Mouse (Mus musculus) embryonic facial prominence, embryonic 15.5 days (tissue): ENCODE data around the gene Specc1. TPM values are rescaled to one million over a fixed set of nuclear protein-coding genes. Genes with fewer than 3 reads are reported as not detected.

Experiments used
- ATAC-seq: fragments of 200-750 bp; cut with Nextera tagmentation; 2 replicates; pipeline ENCODE4 v1.8.0; 2017; ENCODE audit warnings: low read depth, moderate TSS enrichment; ENCODE audit not compliant: insufficient number of reproducible peaks, low FRiP score, low TSS enrichment
- H3K27ac ChIP-seq: fragments of 300-500 bp; sonication (generic); replicated peaks from 2 replicates; pipeline ENCODE4 v1.5.1; 2015; ENCODE audit warnings: mild to moderate bottlenecking, inconsistent platforms
- H3K27me3 ChIP-seq: fragments of 300-500 bp; sonication (generic); 2 replicates; pipeline ENCODE4 v1.6.1; 2015; ENCODE audit warnings: inconsistent platforms
- H3K36me3 ChIP-seq: fragments of 300-500 bp; sonication (generic); 2 replicates; pipeline ENCODE4 v1.6.1; 2015; ENCODE audit warnings: mild to moderate bottlenecking, inconsistent platforms
- H3K4me1 ChIP-seq: fragments of 300-500 bp; sonication (generic); 2 replicates; pipeline ENCODE4 v1.6.1; 2015; ENCODE audit warnings: inconsistent platforms
- H3K4me2 ChIP-seq: fragments of 300-500 bp; sonication (generic); replicated peaks from 2 replicates; pipeline ENCODE4 v1.6.1; 2015; ENCODE audit warnings: mild to moderate bottlenecking, inconsistent platforms
- H3K4me3 ChIP-seq: fragments of 300-500 bp; sonication (generic); replicated peaks from 2 replicates; pipeline ENCODE4 v1.5.1; 2015; ENCODE audit warnings: mild to moderate bottlenecking, inconsistent platforms
- H3K9ac ChIP-seq: fragments of 300-500 bp; sonication (generic); 2 replicates; pipeline ENCODE4 v1.6.1; 2015; ENCODE audit warnings: inconsistent platforms
- H3K9me3 ChIP-seq: fragments of 300-500 bp; sonication (generic); replicated peaks from 2 replicates; pipeline ENCODE4 v1.6.1; 2016; ENCODE audit warnings: inconsistent platforms
- WGBS: fragments of 180-500 bp; shearing (Covaris S2); methylation state at CpG from one replicate; pipeline ENCODE4 v1.1.7; 2015; 5-methylcytosine and 5-hydroxymethylcytosine counted together
- polyA plus RNA-seq: library from polyadenylated mRNA; unstranded; fragments of >200 nt; fragmentation: Nextera tagmentation; extraction: Ambion mirVana; gene quantifications from 2 replicates; pipeline ENCODE4 v1.2.1, GENCODE M21; 2015

Gene Specc1
- polyA plus RNA-seq, 1 experiment from 2014 or later, result 10.8 TPM

DNA sequence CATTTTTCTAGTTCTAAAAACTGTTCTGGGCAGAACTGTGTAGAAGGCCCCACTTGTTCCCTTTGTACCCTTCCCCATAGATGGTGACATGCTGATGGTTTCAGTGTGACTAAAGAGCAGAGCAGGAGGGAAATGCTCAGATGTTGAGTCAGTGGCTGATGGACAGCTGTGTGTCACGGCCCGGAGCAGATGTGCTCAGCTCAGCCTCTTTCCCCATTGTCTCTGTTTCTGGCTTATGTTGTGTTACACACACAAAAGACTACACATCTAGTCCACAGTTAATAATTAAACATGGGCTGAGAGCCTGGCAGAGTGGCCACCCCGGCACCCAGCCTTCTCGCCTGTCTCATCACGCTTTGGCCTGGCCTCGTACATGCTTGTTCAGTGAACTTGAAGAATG is 261.2 kb downstream of the Specc1 start:
- H3K9me3 ChIP-seq, result no peaks in the 10 kb centered on the region
- no peaks in the 10 kb centered on the region for H3K4me1 ChIP-seq
- ATAC-seq, result no peak
- 68% methylated on average over 6 of the region's 6 CpGs for WGBS
- no peak overlapping the region for H3K27ac ChIP-seq
- H3K4me2 ChIP-seq, result no peak overlapping the region
- H3K27me3 ChIP-seq, result no peaks in the 10 kb centered on the region
- no peak overlapping the region for H3K4me3 ChIP-seq
- no peak overlapping the region for H3K9ac ChIP-seq
- H3K36me3 ChIP-seq, result no peaks in the 10 kb centered on the region

DNA sequence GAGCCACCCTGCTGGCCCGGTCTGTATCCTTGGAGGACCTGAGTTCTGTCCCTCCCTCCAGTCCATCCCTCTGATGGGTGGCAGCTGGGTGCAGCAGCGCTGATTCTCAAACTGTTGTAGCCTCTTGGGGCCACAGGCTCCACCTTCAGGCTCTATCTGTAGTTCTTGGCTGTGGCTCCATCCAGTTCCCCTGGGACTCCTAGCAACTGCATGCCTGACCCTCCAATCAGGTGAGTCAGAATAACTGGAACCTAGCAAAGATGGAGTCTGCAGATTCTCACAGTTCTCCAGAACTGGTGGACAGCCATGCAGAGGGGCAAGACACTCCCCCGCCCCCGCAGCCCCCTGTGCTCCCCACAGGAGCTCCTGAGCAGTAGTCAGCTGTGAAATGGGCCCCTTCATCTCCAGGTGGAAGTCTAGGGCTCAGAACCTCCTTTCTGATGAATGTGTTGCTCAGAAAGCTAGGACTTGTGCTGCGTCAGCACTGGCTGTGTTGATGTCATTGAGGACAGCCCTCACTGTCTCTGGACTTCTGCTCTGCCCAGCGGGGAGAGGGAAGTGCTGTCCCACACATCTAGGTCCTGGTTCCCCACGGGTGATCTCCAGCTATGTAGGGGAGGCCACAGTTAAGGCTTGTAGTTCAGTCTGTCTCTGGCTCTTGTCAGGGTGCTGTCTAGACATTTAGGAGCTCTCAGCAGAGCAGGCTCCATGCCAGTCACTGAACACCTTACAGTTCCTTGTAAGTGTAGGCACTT is 264.4 kb downstream of the Specc1 start:
- ATAC-seq, result no peak
- 84% methylated on average over 7 of the region's 7 CpGs for WGBS

DNA sequence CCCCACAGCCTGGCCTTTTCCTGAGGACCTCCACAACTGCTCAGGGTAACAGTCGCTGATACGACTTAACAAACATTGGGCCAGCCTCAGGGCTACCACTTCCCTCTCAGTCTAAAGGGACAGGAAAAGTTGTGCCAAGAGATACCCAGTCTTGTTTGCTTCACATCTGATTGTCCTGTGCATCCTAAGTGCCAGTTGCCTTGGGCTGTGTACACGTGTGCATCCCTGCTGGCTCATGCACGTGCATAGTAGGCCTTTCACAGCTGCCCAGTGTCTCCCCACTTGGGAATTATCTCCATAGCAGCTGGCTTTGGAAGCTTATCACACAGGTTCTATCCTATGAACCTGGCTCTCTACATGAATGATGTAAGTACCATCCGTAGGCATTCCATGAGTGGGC is 266.9 kb downstream of the Specc1 start:
- Histone ChIP-seq H3K27me3 (no peaks in the 10 kb centered on the region), H3K4me2 (no peak overlapping the region), H3K9ac (no peak overlapping the region), H3K4me3 (no peak overlapping the region), H3K27ac (no peak overlapping the region), H3K4me1 (peaks cover 7% of the 10 kb centered on the region; the same call in 1 of the 2 replicates), H3K36me3 (no peaks in the 10 kb centered on the region), H3K9me3 (no peaks in the 10 kb centered on the region)
- 84% methylated on average over 5 of the region's 5 CpGs for WGBS
- ATAC-seq, result no peak

More for the DNA sequence above, 264.4 kb downstream of the Specc1 start:
- Histone ChIP-seq H3K9ac (no peak overlapping the region), H3K4me1 (peaks cover 7% of the 10 kb centered on the region; the same call in 1 of the 2 replicates), H3K9me3 (no peaks in the 10 kb centered on the region), H3K36me3 (no peaks in the 10 kb centered on the region), H3K27me3 (no peaks in the 10 kb centered on the region), H3K4me3 (no peak overlapping the region), H3K27ac (no peak overlapping the region), H3K4me2 (no peak overlapping the region)

DNA sequence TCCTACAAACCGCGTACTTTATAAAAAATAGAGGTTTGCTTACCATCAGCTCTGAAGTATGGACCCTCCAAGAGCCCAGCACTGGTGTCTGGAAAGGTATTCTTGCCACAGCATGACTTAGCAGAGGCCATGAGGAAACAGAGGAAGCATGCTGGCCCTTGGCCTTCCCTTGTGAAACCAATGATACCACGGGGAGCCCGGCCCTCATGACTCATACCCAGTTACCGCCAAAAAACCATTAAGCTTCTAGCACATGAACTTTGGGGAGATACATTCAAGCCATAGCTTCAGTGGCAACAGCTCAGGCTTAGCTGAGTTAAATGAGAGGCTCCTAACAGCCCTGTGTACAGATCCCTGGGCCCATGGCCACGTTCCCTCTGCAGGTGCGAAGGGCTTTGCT is 267.4 kb downstream of the Specc1 start:
- no peaks in the 10 kb centered on the region for H3K9me3 ChIP-seq
- no peaks in the 10 kb centered on the region for H3K27me3 ChIP-seq
- peaks cover 7% of the 10 kb centered on the region; the same call in 1 of the 2 replicates for H3K4me1 ChIP-seq
- H3K4me3 ChIP-seq, result no peak overlapping the region
- H3K36me3 ChIP-seq, result no peaks in the 10 kb centered on the region
- no peak overlapping the region for H3K9ac ChIP-seq
- no peak overlapping the region for H3K27ac ChIP-seq
- 90% methylated on average over 7 of the region's 7 CpGs for WGBS
- ATAC-seq, result no peak
- no peak overlapping the region for H3K4me2 ChIP-seq

DNA sequence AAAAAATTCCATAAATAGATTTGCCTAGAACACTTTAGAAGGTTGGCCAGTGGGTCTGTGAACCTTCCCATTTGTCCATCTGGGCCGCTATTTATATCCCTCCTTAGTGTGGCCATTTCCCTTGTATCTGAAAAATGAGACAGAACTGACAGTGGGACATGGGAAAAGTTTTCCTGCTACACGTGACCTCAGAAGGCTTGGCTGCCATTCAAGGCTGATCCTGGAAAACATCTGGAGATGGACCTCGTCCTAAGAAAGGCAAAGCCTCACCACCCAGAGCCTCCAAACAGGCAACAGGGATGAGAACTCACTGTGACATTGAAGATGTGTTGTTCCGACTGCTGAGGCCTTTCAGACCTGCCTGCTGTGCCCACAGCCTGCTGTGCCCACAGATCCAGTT is 268.2 kb downstream of the Specc1 start:
- ATAC-seq, result no peak
- WGBS, result 61% methylated on average over 4 of the region's 4 CpGs
- peaks cover 7% of the 10 kb centered on the region; the same call in 1 of the 2 replicates for H3K4me1 ChIP-seq

DNA sequence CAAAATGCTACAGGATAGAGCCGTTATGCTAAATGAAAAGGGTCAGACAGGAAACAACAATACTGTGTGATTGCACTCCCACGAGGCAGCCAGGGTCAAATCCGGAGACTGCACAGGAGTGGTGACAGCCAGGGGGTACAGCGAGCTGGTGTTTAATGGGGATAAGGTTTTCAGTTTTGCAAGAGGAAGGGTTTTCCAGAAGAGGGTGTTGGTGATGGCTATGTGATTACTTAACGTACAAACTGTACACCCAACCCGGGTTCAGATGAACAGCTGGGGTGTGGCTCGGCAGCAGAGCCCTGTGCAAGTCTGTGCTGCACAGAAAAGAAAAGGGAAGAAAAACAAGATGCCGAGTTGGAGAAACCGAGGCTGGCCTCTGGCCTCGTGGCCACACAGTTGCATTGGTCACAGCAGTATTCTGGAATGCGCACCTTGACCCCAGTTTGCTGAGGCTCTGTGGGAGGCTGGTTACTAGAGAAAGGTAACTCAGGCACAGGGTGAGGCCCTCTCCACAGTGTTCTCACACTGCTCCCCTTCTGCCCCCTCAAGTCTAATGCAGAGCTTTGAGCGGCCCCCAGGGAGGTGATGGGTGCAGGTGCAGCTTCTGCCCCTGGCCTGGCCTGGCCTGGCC is 284.2 kb downstream of the Specc1 start:
- Histone ChIP-seq H3K4me1 (no peaks in the 10 kb centered on the region), H3K9me3 (no peaks in the 10 kb centered on the region), H3K4me3 (no peak overlapping the region), H3K36me3 (no peaks in the 10 kb centered on the region), H3K27me3 (no peaks in the 10 kb centered on the region), H3K27ac (no peak overlapping the region), H3K9ac (no peak overlapping the region), H3K4me2 (no peak overlapping the region)
- ATAC-seq, result no peak
- WGBS, result 64% methylated on average over 12 of the region's 12 CpGs

More for the DNA sequence above, 268.2 kb downstream of the Specc1 start:
- Histone ChIP-seq H3K4me2 (no peak overlapping the region), H3K9ac (no peak overlapping the region), H3K27me3 (no peaks in the 10 kb centered on the region), H3K27ac (no peak overlapping the region), H3K9me3 (no peaks in the 10 kb centered on the region), H3K4me3 (no peak overlapping the region), H3K36me3 (no peaks in the 10 kb centered on the region)

DNA sequence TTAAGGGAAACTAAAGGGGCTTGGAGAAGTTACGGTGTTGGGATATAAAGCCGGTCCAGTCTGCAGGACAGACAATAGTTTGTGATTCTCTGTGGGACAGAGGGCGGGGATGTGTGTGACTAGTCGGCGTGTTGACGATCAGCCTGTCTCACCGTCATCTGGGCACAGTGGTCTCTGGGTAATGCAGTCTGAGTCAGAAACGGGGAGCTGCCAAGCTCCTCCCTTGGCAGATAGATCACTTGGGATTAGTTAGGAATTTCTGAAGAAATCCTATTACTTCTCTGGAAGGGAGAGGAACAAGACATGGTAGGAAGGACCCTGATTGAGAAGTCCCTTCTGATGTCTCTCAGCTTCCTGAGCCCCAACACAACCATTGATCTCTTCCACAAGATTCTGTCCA is 287.3 kb downstream of the Specc1 start:
- no peak overlapping the region for H3K9ac ChIP-seq
- ATAC-seq, result no peak
- 84% methylated on average over 8 of the region's 8 CpGs for WGBS
- no peaks in the 10 kb centered on the region for H3K9me3 ChIP-seq
- H3K4me2 ChIP-seq, result no peak overlapping the region
- H3K27me3 ChIP-seq, result no peaks in the 10 kb centered on the region
- no peaks in the 10 kb centered on the region for H3K36me3 ChIP-seq
- no peak overlapping the region for H3K4me3 ChIP-seq
- H3K4me1 ChIP-seq, result peaks cover 7% of the 10 kb centered on the region; the same call in 1 of the 2 replicates
- H3K27ac ChIP-seq, result no peak overlapping the region

DNA sequence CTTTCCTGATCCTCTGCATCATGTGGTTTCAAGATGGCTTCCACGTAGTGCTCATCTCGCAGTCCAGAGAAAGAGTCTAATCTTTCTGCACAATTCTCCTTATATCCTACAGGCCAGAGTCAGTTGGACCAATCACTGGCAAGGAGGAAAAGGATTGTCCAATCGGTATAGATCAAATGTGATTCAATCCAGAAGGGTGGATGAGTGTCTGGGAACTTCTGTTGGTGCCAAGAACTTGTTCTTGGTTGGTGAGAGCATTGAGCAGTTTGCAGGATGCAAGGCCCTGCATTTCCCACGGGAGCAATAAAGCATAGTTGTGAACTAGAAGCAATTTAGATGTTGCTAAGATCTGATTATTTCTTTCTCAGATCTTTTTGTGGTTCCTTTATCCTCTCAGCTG is 287.9 kb downstream of the Specc1 start:
- Histone ChIP-seq H3K9me3 (no peaks in the 10 kb centered on the region), H3K9ac (no peak overlapping the region), H3K36me3 (no peaks in the 10 kb centered on the region), H3K27me3 (no peaks in the 10 kb centered on the region), H3K27ac (no peak overlapping the region), H3K4me3 (no peak overlapping the region), H3K4me2 (no peak overlapping the region), H3K4me1 (peaks cover 10% of the 10 kb centered on the region)
- WGBS, result 87% methylated on average over 4 of the region's 4 CpGs
- no peak for ATAC-seq

DNA sequence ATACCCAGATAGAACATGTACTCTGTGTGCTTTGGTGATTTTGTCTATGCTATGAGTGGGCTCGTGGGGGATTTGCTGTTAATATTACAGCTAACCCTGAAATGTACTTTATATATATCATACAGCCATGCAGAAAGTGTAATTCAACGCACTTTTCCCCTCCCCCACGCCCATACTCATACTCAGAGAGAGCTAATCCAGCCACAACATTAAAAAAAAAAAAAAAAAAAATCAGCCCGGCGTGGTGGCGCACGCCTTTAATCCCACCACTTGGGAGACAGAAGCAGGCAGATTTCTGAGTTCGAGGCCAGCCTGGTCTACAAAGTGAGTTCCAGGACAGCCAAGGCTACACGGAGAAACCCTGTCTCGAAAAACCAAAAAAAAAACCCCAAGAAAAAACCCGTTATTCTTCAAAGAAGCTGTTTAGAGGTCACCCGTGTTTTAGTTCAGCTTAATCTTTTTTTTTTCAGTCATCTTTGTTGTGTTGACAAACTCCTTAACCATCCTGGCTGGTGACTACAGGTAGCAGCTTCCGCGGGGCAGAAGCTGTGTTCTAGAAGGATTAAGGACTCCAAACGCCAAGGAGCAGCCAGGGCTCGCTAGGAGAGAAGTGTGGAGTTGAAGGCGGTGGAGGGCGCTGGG is 291.3 kb downstream of the Specc1 start:
- no peaks in the 10 kb centered on the region for H3K36me3 ChIP-seq
- peak overlapping the region; percentile 73 for H3K4me3 ChIP-seq
- H3K9me3 ChIP-seq, result no peaks in the 10 kb centered on the region
- no peak for ATAC-seq
- 42% methylated on average over 18 of the region's 18 CpGs for WGBS
- peak overlapping the region; percentile 63; the same call in 1 of the 2 replicates for H3K9ac ChIP-seq
- H3K27me3 ChIP-seq, result no peaks in the 10 kb centered on the region
- H3K27ac ChIP-seq, result no peak overlapping the region
- H3K4me1 ChIP-seq, result peaks cover 43% of the 10 kb centered on the region
- H3K4me2 ChIP-seq, result peak overlapping the region; percentile 99

DNA sequence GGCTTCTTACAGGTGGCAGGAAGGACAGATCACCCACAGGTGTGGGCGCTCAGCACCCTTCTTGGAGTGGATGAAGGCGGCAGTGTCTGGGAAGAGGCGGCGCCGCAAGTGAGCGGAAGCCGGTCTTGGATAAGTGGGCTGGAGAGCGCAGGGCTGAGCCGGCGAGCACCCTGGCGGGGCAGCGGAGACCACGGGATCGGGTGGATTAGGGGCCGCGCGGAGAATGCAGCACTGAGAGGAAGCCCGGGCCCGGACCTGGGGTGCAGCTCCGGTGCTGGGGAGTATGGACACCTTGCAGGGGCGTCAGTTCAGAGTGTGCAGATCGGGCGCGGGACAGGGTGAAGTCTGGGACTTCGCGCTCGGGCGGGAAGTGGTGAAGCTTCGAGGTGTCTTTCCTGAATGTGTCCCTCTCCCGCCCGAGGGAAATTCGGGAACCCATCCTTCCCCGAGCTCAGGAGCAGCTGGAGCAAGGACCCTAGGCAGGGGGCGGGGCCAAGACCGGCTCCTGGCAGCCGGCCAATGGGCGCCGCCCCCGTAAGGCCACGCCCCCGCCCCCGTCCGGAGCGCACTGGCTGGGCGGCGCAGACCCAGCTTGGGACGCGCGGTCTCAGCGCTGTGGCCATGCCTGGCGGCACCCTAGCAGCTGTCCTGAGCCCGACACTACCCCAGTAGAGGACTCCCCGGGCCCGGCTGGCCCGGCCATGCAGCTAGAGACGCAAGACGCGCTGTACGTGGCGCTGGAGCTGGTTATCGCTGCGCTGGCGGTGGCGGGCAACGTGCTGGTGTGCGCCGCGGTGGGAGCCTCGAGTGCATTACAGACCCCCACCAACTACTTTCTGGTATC is 292.1 kb downstream of the Specc1 start, which contains the start of gene Adora2b:
Gene Adora2b, plus strand, starts transcription at position 584 of the 844 bp plus-strand sequence.
- H3K4me3 ChIP-seq, result peak within 1 kb of the TSS; percentile 73
- peak within 1 kb of the TSS; percentile 99 for H3K4me2 ChIP-seq
- H3K9me3 ChIP-seq, result no peaks in the 10 kb centered on the region
- H3K27me3 ChIP-seq, result no peaks in the 10 kb centered on the region
- H3K9ac ChIP-seq, result peak within 1 kb of the TSS; percentile 63
- ATAC-seq, result peak; percentile 81
- peak within 1 kb of the TSS; percentile 51 for H3K27ac ChIP-seq
- WGBS, result under 1% methylated on average over 69 of the region's 69 CpGs
- peaks cover 49% of the 10 kb centered on the region for H3K4me1 ChIP-seq
- H3K36me3 ChIP-seq, result no peaks in the 10 kb centered on the region
